ENCODE assay signal across 13 mouse cellular contexts in genomic region chr2:91955121-91955591, GRCm38 (mm10). TPM values are rescaled to one million over a fixed set of nuclear protein-coding genes. Genes with fewer than 3 reads are reported as not detected.
A peak's percentile ranks its signal among the peaks of the same experiment; 100 is the strongest.
DNase-seq lines count a peak whose midpoint lies in the region; ATAC-seq lines count a peak whose summit lies in the region.
"Had no signal": no experiment of that assay in that cellular context is flagged by ENCODE, and none has a peak within 500 bp of the region (broad histone marks: within the 10 kb centered on the region; RNA-seq: fewer than 3 reads in every experiment).

No protein-coding gene starts in this region.

- no peak overlapping the region for H3K4me3 ChIP-seq in heart, embryonic 12.5 days
- no peak overlapping the region for H3K4me3 ChIP-seq in lung, embryonic 15.5 days

- H3K9me3 ChIP-seq in heart, embryonic 12.5 days (replicated peaks), result no peaks in the 10 kb centered on the region
- no peaks in the 10 kb centered on the region for H3K9me3 ChIP-seq in lung, embryonic 15.5 days

- ATAC-seq in cerebellum, adult (ENCODE audit: insufficient number of reproducible peaks, low FRiP score, low TSS enrichment), result no peak
- no peak for ATAC-seq in heart, embryonic 12.5 days (ENCODE audit: insufficient number of reproducible peaks, low FRiP score)
- no peak for ATAC-seq in lung, embryonic 15.5 days (ENCODE audit: borderline replicate concordance, extremely low read depth, low FRiP score, low TSS enrichment)

- peak overlapping the region; percentile 53; the same call in 1 of the 2 replicates for H3K27ac ChIP-seq in heart, embryonic 12.5 days (ENCODE audit: poor library complexity, severe bottlenecking)
- peak overlapping the region; percentile 75 for H3K27ac ChIP-seq in lung, embryonic 15.5 days
- H3K27ac ChIP-seq: liver, embryonic 14.5 days had no signal

- H3K36me3 ChIP-seq in heart, embryonic 12.5 days, result 0 out of 2 replicates have a peak, but pooled peaks cover 3% of the 10 kb centered on the region
- H3K36me3 ChIP-seq in lung, embryonic 15.5 days, result 0 out of 2 replicates have a peak, but pooled peaks cover 3% of the 10 kb centered on the region

- no peak overlapping the region for H3K4me2 ChIP-seq in heart, embryonic 12.5 days
- H3K4me2 ChIP-seq in lung, embryonic 15.5 days, result no peak overlapping the region

- intact Hi-C loops in heart, postnatal 25 days (cut with DNase I), result no loop called here

- 0 out of 2 replicates have a peak overlapping the region, but pooled peaks have one; percentile 16 for H3K9ac ChIP-seq in heart, embryonic 12.5 days
- H3K9ac ChIP-seq in lung, embryonic 15.5 days, result no peak overlapping the region
- H3K9ac ChIP-seq: liver, embryonic 14.5 days had no signal

- DNase-seq in cerebellum, adult 11-12 months, result peak; percentile 72
- DNase-seq in heart, postnatal 25 days (ENCODE audit: low spot score), result no peak
- no peak for DNase-seq in lung, postnatal 14 days
- DNase-seq in lung, postnatal 36 days, result peak; percentile 60
- DNase-seq in left cerebral cortex, adult 11 months (ENCODE audit: low spot score), result no peak
- DNase-seq: kidney, adult 18-20 months had no signal

- peaks cover 91% of the 10 kb centered on the region for H3K4me1 ChIP-seq in heart, embryonic 12.5 days (replicated peaks)
- peaks cover 75% of the 10 kb centered on the region for H3K4me1 ChIP-seq in lung, embryonic 15.5 days

- no peaks in the 10 kb centered on the region for H3K27me3 ChIP-seq in heart, embryonic 12.5 days (replicated peaks)
- H3K27me3 ChIP-seq in lung, embryonic 15.5 days, result no peaks in the 10 kb centered on the region

- 69% methylated on average over 4 of the region's 4 CpGs for WGBS in heart, embryonic 12.5 days
- WGBS in lung, embryonic 15.5 days, result 52% methylated on average over 4 of the region's 4 CpGs

RNA-seq across cellular contexts. Expression of gene Gm9821, which starts 9.7 kb away (rescaled TPM):
- polyA plus RNA-seq in heart, embryonic 12.5 days (2016; fragmentation: Nextera tagmentation; extraction: Ambion mirVana), result 3.2 and 4.0 TPM in 2 replicates
- not detected for total RNA-seq in heart, postnatal 25 days (2021)
- polyA plus RNA-seq in lung, embryonic 15.5 days (2015; fragmentation: Nextera tagmentation; extraction: Ambion mirVana), result 0.35 and 0.75 TPM in 2 replicates
- total RNA-seq: gastrocnemius, adult 18-20 months; layer of hippocampus, postnatal 14 days had no signal
- polyA plus RNA-seq: spleen, adult 2 months had no signal

RNA-seq across cellular contexts. Expression of gene Dgkz, which starts 20.5 kb away (rescaled TPM):
- polyA plus RNA-seq in heart, embryonic 12.5 days (2016; fragmentation: Nextera tagmentation; extraction: Ambion mirVana), result 43.8 and 48.8 TPM in 2 replicates
- total RNA-seq in heart, postnatal 25 days (2021), result 10 to 100 TPM; 37.7 to 46.9 TPM
- polyA plus RNA-seq in lung, embryonic 15.5 days (2015; fragmentation: Nextera tagmentation; extraction: Ambion mirVana), result 52.3 and 54.0 TPM in 2 replicates

RNA-seq across cellular contexts. Expression of gene Mdk, which starts 23.1 kb away (rescaled TPM):
- 724 and 730 TPM in 2 replicates for polyA plus RNA-seq in heart, embryonic 12.5 days (2016; fragmentation: Nextera tagmentation; extraction: Ambion mirVana)
- 1 to 10 TPM; 4.4 TPM for total RNA-seq in heart, postnatal 25 days (2021)
- polyA plus RNA-seq in lung, embryonic 15.5 days (2015; fragmentation: Nextera tagmentation; extraction: Ambion mirVana), result 858 and 992 TPM in 2 replicates

RNA-seq across cellular contexts. Expression of gene Chrm4, which starts 28.1 kb away (rescaled TPM):
- 0.15 TPM in 1 of 2 replicates, not detected in the other for polyA plus RNA-seq in heart, embryonic 12.5 days (2016; fragmentation: Nextera tagmentation; extraction: Ambion mirVana)
- not detected for total RNA-seq in heart, postnatal 25 days (2021)
- polyA plus RNA-seq in lung, embryonic 15.5 days (2015; fragmentation: Nextera tagmentation; extraction: Ambion mirVana), result 0.14 TPM in 1 of 2 replicates, not detected in the other
- total RNA-seq: gastrocnemius, adult 18-20 months had no signal

Comparison
In these comparisons a context has a peak if more than half of its experiments do, and no peak if none do; other contexts are left out.
1. DNase-seq: peak in cerebellum, adult 11-12 months (single experiment) and lung, postnatal 36 days (single experiment); none in heart, postnatal 25 days (single experiment), lung, postnatal 14 days (single experiment) and left cerebral cortex, adult 11 months (single experiment).